Mouse (Mus musculus): ENCODE measurements around the gene Syngr1. TPM values are rescaled to one million over a fixed set of nuclear protein-coding genes. Genes with fewer than 3 reads are reported as not detected.
A peak's percentile ranks its signal among the peaks of the same experiment; 100 is the strongest.

The Syngr1 gene
- total and polyA plus RNA-seq, 3 experiments = 44.2 to 86.9 (median 74.6) TPM

DNA sequence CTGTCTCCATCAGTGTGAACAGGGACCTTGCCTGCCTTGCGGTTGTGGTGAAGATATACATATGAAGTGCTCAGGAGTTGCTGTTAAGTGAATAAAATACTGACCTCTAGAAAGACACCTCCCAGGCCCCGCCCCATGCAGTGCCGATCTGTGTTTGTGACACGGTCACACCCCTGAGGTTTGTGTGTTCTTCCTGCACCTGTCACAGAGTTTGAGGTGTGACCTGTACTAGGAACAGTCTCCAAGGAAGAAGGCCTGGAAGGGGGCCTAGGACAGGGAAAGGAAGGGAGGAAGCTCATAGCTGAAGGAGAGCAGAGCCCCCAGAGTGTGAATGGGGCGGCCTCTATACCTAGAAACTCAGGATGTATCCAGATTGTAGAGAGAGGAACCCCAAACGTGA is 11.4 kb downstream of the Syngr1 start:
- TF ChIP-seq CTCF (IDR thresholded peaks at IDR 0.05; ENCODE audit: low read depth, low read length) (no peak), GATA2 (IDR thresholded peaks at IDR 0.05; ENCODE audit: borderline replicate concordance, low read depth, low read length) (no peak), GATA1 (IDR thresholded peaks at IDR 0.05; ENCODE audit: borderline replicate concordance, low read length) (no peak), TAL1 (conservative IDR thresholded peaks at IDR 0.05; ENCODE audit: low read depth, low read length) (no peak), POLR2AphosphoS5 (IDR thresholded peaks at IDR 0.05; ENCODE audit: insufficient replicate concordance, low read depth, low read length) (no peak)
- H3K9me3 ChIP-seq (replicated peaks) = no peaks in the 10 kb centered on the region
- H3K27me3 ChIP-seq (ENCODE audit: insufficient read depth, low read length) = no peaks in the 10 kb centered on the region
- H3K4me3 ChIP-seq (ENCODE audit: low read depth, low read length) = no peak overlapping the region
- H3K4me1 ChIP-seq (ENCODE audit: insufficient read depth, low read depth, low read length) = peaks cover 82% of the 10 kb centered on the region
- peaks cover 92% of the 10 kb centered on the region for H3K36me3 ChIP-seq (replicated peaks)
- DNase-seq (ENCODE audit: low spot score) (no peak), ATAC-seq (ENCODE audit: extremely low read depth, insufficient number of reproducible peaks, low FRiP score, poor library complexity, severe bottlenecking) (no peak)

DNA sequence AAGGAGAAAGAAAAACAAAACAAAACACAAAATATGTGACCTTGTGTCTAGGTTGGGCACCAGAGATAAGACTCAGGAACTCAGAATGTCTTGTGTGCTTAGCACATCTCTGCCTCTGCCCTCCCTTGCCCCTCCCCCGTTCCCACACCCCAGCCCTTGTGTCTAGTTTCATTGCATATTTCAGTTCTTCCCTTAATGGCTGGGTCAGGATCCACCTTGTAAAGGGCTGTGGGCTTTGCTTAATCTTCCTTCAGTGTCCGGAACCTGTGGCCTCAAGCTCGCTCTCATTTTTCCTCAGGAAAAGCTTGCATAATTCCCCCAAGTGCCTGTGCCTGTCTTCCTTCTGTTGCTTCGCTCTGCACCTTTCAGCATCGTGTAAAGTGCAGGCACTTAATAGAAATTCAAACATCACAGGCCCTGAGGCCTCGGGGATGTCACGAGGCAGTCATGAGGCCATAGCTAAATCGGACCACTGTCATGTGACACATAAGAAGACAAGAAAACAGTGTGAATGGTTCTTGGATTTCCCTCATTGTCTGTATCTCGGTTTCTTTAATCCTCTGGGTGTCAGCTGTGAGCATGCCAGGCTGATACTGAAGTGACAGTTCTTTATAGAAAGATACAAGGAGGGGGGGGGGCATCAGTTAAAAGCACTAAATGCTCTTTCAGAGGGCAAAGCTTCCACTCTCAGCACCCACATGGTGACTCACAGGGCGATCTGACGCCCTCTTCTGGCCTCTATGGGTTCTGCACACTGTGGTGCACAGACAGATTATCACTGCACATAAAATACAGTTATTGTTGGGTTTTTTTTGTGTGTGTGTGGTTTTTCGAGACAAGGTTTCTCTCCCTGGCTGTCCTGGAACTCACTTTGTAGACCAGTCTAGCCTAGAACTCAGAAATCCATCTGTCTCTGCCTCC is 14.6 kb downstream of the Syngr1 start:
- Histone ChIP-seq H3K4me3 (ENCODE audit: low read depth, low read length) (no peak overlapping the region), H3K9me3 (replicated peaks) (no peaks in the 10 kb centered on the region), H3K27me3 (ENCODE audit: insufficient read depth, low read length) (no peaks in the 10 kb centered on the region), H3K4me1 (ENCODE audit: insufficient read depth, low read depth, low read length) (peaks cover 63% of the 10 kb centered on the region), H3K36me3 (replicated peaks) (peaks cover 82% of the 10 kb centered on the region)
- DNase-seq (ENCODE audit: low spot score) (no peak), ATAC-seq (ENCODE audit: extremely low read depth, insufficient number of reproducible peaks, low FRiP score, poor library complexity, severe bottlenecking) (no peak)
- TF ChIP-seq CTCF (IDR thresholded peaks at IDR 0.05; ENCODE audit: low read depth, low read length) (0 out of 2 replicates have a peak, but pooled peaks have one; percentile 18), GATA1 (IDR thresholded peaks at IDR 0.05; ENCODE audit: borderline replicate concordance, low read length) (no peak)

DNA sequence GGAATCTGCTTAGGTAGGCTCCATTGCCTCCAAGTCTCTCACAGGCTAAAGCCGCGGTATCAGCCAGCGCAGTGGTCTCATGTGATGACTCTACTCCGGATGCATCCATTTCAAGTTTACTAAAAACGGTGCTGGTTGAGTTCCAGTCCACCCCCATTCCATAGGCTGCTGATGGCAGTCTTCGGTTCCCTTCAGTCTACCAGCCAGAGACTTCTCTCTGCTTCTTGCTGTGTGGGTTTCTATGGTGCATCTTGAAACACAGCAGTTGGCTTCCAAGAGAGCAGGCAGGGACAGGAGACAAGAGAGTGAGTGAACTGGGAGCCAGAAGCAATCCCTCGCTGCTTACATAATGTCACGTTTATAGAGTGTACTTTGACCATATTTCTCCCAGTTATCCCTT is 16.0 kb downstream of the Syngr1 start:
- DNase-seq (ENCODE audit: low spot score) = no peak
- H3K9me3 ChIP-seq (replicated peaks) = no peaks in the 10 kb centered on the region; the same call in 1 of the 2 replicates
- ATAC-seq (ENCODE audit: extremely low read depth, insufficient number of reproducible peaks, low FRiP score, poor library complexity, severe bottlenecking) = no peak
- H3K27me3 ChIP-seq (ENCODE audit: insufficient read depth, low read length) = no peaks in the 10 kb centered on the region
- peaks cover 56% of the 10 kb centered on the region for H3K4me1 ChIP-seq (ENCODE audit: insufficient read depth, low read depth, low read length)
- TF ChIP-seq POLR2AphosphoS5 (IDR thresholded peaks at IDR 0.05; ENCODE audit: insufficient replicate concordance, low read depth, low read length) (no peak), GATA1 (IDR thresholded peaks at IDR 0.05; ENCODE audit: borderline replicate concordance, low read length) (no peak), CTCF (IDR thresholded peaks at IDR 0.05; ENCODE audit: low read depth, low read length) (no peak), GATA2 (IDR thresholded peaks at IDR 0.05; ENCODE audit: borderline replicate concordance, low read depth, low read length) (no peak), TAL1 (conservative IDR thresholded peaks at IDR 0.05; ENCODE audit: low read depth, low read length) (no peak)
- peaks cover 82% of the 10 kb centered on the region for H3K36me3 ChIP-seq (replicated peaks)
- H3K4me3 ChIP-seq (ENCODE audit: low read depth, low read length) = no peak overlapping the region

- TF ChIP-seq GATA2 (IDR thresholded peaks at IDR 0.05; ENCODE audit: borderline replicate concordance, low read depth, low read length) = no peak
- TF ChIP-seq POLR2AphosphoS5 (IDR thresholded peaks at IDR 0.05; ENCODE audit: insufficient replicate concordance, low read depth, low read length) = no peak
- TF ChIP-seq CTCF (IDR thresholded peaks at IDR 0.05; ENCODE audit: low read depth, low read length) = no peak
- no peak for TF ChIP-seq GATA1 (IDR thresholded peaks at IDR 0.05; ENCODE audit: borderline replicate concordance, low read length)
- no peak for TF ChIP-seq TAL1 (conservative IDR thresholded peaks at IDR 0.05; ENCODE audit: low read depth, low read length)
- Histone ChIP-seq H3K27me3 (ENCODE audit: insufficient read depth, low read length) (no peaks in the 10 kb centered on the region), H3K36me3 (replicated peaks) (peaks cover 82% of the 10 kb centered on the region), H3K4me3 (ENCODE audit: low read depth, low read length) (no peak overlapping the region), H3K9me3 (replicated peaks) (peaks cover 2% of the 10 kb centered on the region; the same call in 1 of the 2 replicates), H3K4me1 (ENCODE audit: insufficient read depth, low read depth, low read length) (peaks cover 51% of the 10 kb centered on the region)
- no peak for DNase-seq (ENCODE audit: low spot score)
- no peak for ATAC-seq (ENCODE audit: extremely low read depth, insufficient number of reproducible peaks, low FRiP score, poor library complexity, severe bottlenecking)
These were observed 16.4 kb downstream of the Syngr1 start for GRCm38 (mm10) chr15:80107575-80107974.

GRCm38 (mm10) chr15:80111436-80111835 is 20.3 kb downstream of the Syngr1 start:
- ATAC-seq (ENCODE audit: extremely low read depth, insufficient number of reproducible peaks, low FRiP score, poor library complexity, severe bottlenecking) (no peak), DNase-seq (ENCODE audit: low spot score) (no peak)
- no peak for TF ChIP-seq CTCF (IDR thresholded peaks at IDR 0.05; ENCODE audit: low read depth, low read length)
- no peak for TF ChIP-seq GATA1 (IDR thresholded peaks at IDR 0.05; ENCODE audit: borderline replicate concordance, low read length)
- TF ChIP-seq POLR2AphosphoS5 (IDR thresholded peaks at IDR 0.05; ENCODE audit: insufficient replicate concordance, low read depth, low read length) = no peak
- TF ChIP-seq TAL1 (conservative IDR thresholded peaks at IDR 0.05; ENCODE audit: low read depth, low read length) = no peak
- TF ChIP-seq GATA2 (IDR thresholded peaks at IDR 0.05; ENCODE audit: borderline replicate concordance, low read depth, low read length) = no peak
- Histone ChIP-seq H3K4me1 (ENCODE audit: insufficient read depth, low read depth, low read length) (peaks cover 44% of the 10 kb centered on the region), H3K27me3 (ENCODE audit: insufficient read depth, low read length) (no peaks in the 10 kb centered on the region), H3K4me3 (ENCODE audit: low read depth, low read length) (no peak overlapping the region), H3K9me3 (replicated peaks) (peaks cover 2% of the 10 kb centered on the region; the same call in 1 of the 2 replicates), H3K36me3 (replicated peaks) (peaks cover 88% of the 10 kb centered on the region)

DNA sequence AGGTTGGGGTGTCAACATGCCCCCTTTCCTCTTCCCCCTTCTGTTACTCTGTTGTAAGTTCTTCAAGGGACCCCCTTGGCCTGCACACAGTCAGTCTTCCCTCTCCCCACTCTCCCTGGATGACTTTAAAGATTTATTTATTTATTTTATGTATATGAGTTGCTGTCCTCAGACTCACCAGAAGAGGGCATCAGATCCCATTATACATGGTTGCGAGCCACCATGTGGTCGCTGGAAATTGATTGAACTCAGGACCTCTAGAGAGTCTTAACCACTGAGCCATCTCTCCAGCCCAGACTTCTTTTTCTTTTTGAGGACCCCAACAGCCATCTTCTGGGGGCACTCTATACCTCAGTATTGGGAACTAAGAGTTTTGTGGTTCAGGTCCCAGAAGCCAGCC is 21.4 kb downstream of the Syngr1 start:
- Histone ChIP-seq H3K27me3 (ENCODE audit: insufficient read depth, low read length) (no peaks in the 10 kb centered on the region), H3K9me3 (replicated peaks) (peaks cover 2% of the 10 kb centered on the region; the same call in 1 of the 2 replicates), H3K4me1 (ENCODE audit: insufficient read depth, low read depth, low read length) (peaks cover 47% of the 10 kb centered on the region), H3K4me3 (ENCODE audit: low read depth, low read length) (no peak overlapping the region), H3K36me3 (replicated peaks) (peaks cover 88% of the 10 kb centered on the region)
- DNase-seq (ENCODE audit: low spot score) = no peak
- no peak for ATAC-seq (ENCODE audit: extremely low read depth, insufficient number of reproducible peaks, low FRiP score, poor library complexity, severe bottlenecking)
- no peak for TF ChIP-seq TAL1 (conservative IDR thresholded peaks at IDR 0.05; ENCODE audit: low read depth, low read length)

Data from G1E (cell line).